Mouse (Mus musculus) embryo, embryonic 10 days (tissue): ENCODE data around the gene AC124502.3.

Experiments used
- DNase-seq: peaks from one replicate; pipeline ENCODE4 v3.0.0-alpha.2; 2015; ENCODE audit warnings: low spot score

Gene AC124502.3

DNA sequence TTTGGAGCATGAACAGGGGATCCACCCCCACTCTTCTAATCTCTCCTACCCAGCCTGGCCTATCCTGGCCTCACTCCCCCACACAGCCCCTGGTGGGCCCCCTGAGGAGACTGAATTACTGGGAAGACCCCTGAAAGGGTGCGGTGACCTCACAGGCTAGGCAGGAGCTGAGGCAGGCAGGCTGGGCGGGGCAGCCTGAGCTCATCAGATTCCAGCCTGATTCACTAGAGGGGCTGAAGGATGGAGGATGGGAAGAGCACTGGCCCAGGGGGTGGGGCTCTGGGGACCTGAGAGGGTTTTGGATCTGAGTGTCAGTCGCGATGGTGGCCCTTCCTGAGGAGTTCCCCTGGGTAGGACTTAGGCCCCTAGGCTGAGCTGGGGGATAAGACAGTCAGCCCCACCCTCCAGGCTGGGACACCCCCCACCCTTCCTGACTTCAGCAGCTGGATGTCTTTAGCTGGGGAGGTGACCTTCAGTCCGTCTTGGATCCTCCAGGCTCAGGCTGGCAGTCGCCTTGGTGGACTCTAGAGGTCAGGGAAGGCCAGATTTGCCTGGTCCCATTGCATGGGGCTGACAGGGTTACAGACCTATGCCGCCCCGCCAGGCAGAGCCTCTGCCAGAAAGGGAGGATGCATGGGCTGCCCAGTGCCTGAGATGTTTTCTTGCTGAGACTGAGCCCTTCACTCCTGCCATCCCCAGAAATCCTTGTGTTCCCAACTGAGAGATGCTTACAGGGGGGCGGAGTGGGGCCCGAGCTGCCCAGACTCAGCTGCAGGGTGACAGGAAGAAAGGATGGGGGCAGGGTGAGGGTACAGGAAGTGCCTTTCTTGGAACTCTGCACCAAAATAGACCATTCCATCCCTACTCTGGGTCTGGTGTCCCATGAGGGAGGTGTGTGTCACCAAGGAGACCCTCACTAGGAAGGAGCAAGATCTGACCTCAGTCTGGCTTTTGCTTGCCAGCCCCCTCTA lies 20.4 kb downstream of the AC124502.3 start:
- DNase-seq = peak; percentile 74

DNA sequence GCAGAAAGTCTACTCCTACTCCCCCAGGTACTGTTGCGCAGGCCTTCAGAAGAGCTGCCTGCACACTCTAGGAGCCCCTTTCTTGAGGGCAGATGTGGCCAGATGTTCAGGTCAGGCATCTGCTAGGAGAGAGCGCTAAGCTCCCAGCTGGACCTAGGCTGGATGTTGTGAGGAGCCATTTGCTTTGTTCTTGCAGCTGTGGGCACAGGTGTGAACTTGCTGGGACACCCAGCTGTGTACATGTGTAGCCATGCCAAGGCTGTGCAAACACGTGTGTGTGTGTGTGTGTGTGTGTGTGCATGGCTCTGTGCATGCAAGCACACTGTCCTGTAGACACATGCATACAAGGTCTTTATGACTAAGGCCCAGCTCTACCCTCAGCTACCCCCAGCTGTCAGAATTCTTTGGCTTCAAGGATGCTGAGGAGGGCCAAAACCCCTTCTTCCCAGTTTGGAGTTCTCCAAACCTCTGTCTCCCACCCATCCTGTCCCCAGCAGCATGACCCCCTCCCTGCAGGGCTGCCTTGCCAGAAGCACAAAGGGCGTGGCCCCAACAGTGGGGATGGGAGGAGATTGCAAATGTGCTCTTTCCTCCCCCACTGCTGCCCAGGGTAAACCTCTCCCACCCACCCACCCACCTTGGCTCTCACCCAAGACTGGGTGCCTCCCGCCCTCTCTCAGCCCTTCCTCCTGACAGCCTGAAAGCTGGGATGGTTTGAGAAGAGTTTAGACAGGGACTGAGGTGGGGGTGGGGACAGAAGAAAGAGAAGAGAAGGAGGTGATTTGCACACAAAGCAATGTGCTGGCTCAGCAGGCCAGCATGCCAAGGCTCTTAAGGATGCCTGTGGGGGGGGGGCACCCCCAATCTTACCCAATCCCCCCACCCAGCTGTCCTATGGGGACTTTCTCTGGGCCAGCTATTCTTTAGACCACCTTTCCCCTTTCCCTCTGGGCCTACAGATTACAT lies 22.0 kb downstream of the AC124502.3 start:
- DNase-seq = no peak

DNA sequence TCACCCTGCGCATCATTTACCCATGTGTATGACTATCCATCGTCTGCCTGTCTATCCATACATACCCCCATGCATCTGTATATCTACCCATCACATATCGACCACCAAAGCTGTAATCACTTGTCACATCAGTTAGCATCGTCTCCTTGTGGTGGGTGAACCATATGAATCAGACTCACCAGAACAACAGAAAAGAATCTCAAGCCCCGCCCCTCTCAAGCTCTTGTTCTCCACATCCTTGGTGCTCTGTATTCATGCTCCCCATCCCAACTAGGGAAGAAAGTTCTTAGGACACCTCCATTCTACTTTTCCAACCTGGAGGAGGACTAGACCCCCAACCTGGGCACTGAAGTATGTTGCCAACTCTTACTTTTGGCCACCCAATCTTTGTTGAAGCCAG lies 23.4 kb downstream of the AC124502.3 start:
- no peak for DNase-seq

DNA sequence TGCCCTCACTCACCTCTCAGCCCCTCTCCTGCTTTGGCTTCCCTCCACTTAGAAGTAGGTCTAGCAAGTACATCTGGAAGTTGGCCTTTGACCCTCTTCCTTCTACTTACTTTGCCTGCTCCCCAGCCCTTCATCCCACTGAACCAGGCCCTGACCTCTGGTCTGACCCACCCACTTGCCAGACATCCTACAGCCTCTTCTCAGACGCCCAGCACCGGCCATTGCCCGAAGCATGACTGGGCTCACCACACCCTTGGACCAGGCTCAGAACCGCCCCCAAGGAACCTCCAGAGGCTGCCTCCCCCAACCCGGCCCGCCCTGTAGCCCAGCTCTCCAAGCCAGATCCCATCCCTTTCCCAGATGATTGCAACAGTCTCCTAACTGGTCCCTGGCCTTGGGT lies 23.8 kb downstream of the AC124502.3 start:
- DNase-seq = peak; percentile 79

DNA sequence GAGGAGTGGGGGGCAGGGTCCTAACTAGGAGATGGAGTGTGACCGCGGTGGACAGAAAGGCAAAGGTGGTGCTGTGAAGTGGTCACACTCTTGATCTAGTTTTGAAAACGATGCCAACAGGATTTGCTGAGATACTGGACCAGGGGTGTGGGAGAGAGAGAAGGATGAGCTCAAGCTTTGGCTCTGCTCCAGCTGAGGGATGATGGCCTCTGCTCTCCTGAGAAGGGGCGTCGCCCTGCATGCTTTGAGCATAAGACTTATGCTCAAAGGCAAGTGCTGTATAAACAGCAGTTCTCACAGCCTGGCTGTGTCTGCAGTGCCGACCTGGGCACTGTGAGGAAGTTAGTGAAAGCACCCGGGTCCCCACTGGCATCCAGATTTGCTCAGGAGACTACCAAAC lies 26.4 kb downstream of the AC124502.3 start:
- DNase-seq = no peak

DNA sequence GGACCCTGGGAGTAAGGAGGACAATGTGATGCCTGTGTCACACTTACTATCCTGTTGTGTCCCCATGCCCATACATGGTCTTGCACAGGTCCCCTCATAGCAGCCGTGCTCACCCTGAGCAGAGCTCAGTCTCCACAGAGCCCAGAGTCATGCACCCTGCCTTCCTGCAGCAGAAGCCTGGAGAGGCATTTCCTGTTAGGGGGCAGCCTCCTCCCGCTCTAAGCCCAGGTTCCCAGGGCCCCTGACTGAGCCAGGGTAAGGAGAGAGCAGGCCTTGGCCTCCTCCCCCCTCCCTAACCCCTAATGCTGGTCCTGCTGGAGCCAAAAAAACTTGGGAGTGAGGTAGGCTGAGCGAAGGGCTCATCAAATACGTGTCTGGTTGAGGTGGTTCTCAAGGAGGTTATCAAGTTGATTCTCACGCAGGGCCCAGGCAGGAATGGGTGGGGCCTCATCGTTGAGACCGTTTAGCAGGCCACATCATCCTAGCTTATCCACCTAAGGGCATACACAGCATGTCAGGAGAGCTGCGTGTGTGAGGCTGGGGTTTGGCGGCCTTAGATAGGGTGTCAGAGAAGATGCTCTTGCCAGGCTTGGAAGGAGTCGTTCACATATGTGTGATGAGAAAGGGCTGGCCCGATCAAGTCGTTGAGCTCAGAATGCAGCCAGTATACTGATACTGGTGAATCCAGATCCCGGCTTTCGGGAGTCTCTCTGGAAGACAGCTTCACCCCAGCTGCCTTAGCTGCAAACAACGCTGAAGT lies 28.5 kb downstream of the AC124502.3 start:
- DNase-seq = peak; percentile 25

DNA sequence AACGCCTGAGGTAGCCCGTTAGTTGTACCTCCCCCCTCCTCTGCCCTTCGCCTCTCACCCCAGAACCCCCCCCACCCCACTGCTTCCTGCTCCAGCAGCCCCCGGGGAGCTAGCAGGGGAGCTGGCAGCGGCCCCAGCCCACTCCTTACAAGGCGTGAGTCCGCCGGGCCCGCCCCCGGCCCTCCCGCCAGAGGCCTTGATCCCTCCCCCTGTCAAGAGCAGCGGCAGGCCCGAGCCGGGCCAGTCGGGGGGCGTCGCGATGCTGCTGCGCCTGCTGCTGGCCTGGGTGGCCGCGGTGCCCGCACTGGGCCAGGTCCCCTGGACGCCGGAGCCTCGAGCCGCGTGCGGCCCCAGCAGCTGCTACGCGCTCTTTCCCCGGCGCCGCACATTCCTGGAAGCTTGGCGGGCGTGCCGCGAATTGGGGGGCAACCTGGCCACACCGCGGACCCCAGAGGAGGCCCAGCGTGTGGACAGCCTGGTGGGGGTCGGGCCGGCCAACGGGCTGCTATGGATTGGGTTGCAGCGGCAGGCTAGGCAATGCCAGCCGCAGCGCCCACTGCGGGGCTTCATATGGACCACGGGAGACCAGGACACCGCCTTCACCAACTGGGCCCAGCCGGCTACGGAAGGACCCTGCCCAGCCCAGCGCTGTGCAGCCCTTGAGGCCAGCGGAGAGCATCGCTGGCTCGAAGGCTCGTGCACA lies 29.3 kb downstream of the AC124502.3 start, which contains the start of gene Cd248:
Cd248 (plus strand) TSS at position 212 of the 703 bp plus-strand sequence.
- peak; percentile 68 for DNase-seq

DNA sequence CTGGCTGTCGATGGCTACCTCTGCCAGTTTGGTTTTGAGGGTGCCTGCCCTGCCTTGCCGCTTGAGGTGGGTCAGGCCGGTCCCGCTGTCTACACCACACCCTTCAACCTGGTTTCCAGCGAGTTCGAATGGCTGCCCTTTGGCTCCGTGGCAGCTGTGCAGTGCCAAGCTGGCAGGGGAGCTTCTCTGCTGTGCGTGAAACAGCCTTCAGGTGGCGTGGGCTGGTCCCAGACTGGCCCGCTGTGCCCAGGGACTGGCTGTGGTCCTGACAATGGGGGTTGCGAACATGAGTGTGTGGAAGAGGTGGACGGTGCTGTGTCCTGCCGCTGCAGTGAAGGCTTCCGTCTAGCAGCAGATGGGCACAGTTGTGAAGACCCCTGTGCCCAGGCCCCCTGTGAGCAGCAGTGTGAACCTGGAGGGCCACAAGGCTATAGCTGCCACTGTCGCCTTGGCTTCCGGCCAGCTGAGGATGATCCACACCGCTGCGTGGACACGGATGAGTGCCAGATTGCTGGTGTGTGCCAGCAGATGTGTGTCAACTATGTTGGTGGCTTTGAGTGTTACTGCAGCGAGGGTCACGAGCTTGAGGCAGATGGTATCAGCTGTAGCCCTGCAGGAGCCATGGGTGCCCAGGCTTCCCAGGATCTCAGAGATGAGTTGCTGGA lies 30.0 kb downstream of the AC124502.3 start:
- no peak for DNase-seq

DNA sequence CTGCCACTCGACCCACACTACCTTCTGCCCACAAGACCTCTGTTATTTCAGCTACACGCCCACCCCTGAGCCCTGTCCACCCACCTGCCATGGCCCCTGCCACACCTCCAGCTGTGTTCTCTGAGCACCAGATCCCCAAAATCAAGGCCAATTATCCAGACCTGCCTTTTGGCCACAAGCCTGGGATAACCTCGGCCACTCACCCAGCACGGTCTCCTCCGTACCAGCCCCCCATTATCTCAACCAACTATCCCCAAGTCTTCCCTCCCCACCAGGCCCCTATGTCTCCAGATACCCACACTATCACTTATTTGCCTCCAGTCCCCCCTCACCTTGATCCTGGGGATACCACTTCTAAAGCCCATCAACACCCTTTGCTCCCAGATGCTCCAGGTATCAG lies 30.8 kb downstream of the AC124502.3 start:
- DNase-seq = no peak

DNA sequence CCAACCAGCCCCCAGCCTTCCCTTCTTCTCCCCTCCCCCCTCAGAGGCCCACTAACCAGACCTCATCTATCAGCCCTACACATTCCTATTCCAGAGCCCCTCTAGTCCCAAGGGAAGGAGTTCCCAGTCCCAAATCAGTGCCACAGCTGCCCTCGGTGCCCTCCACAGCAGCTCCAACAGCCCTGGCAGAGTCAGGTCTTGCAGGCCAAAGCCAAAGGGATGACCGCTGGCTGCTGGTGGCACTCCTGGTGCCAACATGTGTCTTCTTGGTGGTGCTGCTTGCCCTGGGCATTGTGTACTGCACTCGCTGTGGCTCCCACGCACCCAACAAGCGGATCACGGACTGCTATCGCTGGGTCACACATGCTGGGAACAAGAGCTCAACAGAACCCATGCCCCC lies 31.3 kb downstream of the AC124502.3 start:
- DNase-seq = no peak

DNA sequence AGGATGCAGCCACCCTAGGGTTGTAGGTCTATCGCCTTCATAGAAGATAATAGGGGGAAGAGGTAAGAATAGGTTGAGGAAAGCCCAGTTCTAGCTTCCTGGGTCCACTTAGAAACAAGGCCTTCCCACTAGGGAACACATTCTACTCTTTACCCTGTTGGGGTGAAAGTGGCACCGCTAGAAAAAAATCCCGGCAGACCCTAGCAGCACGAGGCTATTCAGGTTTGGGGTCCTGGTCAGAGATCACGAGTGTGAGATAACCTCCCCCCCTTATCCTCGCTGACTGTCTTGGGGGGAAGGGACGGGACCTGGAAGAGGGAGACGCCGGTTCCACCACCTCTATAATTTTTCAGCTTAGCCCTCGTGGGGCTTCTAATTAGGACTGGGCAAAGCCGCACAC lies 32.4 kb downstream of the AC124502.3 start:
- no peak for DNase-seq

DNA sequence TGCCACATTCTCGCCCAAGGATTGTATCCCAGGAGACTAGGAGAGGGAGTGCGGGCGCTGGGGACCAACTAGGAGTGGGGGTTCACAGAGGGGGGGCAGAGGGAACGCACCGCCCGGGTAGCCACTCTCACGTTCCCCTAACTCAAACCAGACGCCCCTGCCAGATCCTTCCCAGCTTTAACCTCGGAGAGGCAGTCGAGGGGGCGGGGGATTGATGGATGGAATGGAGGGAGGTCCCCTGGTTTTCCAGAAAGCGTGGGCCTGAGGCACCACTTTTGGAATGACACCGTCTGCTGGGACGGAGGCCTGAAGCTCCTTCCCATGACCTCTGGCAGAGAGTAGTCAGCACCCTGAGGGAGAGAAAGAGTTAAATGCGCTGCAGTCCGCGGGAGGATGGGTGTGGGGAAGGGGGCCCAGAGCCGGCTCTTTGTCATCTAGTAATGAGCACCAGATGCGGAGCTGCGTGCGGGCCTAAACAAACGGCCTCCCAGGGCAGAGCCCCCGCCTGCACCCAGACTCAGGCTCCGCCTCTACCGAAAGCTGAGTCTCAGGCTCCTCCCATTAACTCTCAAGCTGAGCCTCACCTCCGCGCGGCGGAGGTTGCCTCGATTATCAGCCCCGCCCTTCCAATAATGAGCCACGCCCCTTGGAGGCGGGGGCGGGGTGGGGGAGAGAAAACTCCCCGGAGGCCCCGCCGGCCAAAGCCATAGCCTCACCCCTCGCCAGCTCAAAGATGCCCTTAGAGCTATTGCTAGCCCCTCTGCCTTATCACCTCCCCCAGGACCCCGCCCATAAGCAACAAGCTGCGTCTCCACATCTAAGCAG lies 33.1 kb downstream of the AC124502.3 start:
- peak; percentile 95 for DNase-seq

DNA sequence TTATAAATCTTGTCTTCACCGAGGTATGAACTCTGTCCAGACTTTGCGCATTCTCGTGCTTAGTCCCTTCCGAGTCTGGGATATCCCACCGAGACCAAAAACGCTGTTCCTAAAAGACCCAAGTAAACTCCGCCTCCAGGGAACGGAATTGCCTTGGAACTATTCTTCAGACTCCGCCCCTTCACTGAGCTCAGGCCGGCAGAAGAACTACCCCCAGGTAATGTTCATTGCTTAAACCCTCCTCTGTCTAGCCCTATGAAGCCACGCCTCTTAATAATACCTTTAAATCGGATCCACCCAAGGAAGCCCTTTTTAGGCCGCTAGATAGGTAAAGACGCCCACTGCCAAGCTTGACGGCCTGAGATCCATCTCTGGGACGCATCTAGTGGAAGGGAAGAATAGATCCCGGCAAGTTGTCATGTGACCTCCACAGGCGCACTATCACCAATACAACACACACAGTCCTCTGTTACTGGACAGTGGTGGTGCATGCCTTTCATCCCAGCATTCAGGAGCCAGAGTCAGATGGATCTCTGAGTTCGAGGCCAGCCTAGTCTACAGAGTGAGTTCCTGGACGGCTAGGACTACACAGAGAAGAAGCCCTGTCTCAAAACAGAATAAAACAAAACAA lies 33.8 kb downstream of the AC124502.3 start:
- peak; percentile 81 for DNase-seq

DNA sequence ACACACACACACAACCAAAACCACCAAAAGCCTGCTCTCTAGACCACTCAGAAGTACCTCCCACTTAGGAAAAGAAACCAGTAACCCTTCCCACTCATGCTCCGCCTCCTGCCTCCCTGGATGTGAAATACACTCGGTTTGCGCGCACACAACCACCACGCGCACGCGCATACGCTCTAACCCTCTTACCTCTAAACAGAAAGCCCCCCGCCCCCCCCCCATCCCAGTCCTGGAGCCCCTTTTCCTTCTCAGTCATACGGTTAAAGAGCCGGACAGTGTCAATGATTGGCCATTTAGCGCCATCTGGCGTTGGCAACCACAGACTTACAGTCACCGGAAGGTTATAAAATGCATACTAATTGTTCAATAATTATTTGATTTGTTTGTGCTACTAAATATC lies 34.3 kb downstream of the AC124502.3 start:
- peak; percentile 93 for DNase-seq

DNA sequence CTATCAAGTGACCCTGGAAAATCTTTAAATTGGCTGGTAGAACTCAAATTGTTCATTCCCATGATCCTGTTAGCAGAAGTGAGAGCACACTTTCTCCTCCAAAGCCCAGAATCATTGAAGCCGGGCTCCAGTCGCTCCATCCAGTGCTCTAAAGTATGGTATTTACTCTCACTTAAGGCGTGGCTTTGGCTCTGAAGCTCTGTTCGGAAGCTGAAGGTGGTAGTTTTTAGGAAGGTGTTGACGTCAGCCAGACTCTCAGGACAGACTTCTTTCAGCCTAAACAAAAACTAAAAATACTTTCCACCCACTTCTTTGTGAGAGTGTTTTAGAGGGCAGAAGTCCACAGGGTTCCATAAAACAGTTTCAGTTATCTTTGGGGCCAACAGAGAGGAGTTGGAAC lies 34.8 kb downstream of the AC124502.3 start:
- no peak for DNase-seq

DNA sequence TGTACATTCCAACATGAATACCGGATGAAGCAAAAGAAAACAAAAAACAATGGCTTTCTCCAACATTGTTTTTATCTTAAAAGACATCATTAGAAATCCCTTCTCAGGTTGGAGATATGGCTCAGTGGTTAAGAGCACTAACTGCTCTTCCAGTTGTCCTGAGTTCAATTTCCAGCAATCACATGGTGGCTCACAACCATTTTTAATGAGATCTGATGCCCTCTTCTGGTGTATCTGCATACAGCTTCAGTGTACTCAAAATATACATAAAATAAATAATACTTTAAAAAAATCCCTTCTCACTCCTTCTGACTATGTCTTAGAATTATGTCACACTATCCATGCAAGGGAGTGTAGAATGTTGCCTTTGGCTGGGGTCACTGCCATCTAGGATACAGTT lies 40.6 kb downstream of the AC124502.3 start:
- DNase-seq = no peak

DNA sequence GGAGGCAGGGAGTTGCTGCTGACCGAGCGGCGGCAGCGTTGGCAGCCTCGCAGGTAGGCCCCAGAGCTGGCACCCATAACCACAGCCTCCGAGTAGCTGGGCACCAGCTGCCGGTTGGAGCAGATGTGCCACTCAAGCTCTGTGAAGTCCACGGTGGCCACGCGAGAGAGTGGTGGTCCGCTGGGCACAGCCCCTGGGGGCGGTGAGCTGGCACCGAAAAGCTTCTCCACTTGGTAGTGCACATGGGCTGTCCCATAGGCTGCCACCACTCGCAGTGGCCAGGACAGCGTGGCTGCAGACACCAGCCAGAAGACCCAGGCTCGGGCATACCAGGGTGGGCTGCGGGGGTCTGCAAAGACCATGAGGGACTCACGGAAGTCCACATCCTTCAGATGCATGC lies 43.3 kb downstream of the AC124502.3 start:
- DNase-seq = no peak

DNA sequence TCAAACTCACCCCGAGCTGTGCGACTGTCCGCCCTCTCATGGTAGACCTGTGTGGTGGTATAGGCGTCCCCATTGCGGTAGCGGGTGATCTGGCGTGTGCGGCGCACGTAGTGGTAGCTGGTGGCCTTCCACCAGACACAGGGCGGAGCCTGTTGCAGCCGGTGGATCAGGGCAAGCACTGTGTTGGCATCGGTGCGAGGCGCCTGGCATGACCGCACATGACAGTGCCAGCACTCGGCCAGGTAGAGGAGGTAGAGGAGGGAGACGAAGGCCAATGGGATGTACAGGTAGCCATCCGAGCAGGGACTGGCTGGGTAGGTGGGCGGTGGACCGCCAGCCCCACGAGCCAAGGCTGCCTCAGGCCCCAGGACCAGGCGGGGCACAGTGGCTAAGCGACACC lies 43.9 kb downstream of the AC124502.3 start:
- DNase-seq = no peak
